Mouse (Mus musculus) C2C12 (cell line): ENCODE measurements around the gene Olig1.

Source experiments
- CTCF ChIP-seq: IDR thresholded peaks from one replicate; pipeline ENCODE4 v1.5.1; 2011; ENCODE audit not compliant: control insufficient read depth, insufficient read depth, insufficient read length
- USF1 ChIP-seq: IDR thresholded peaks from one replicate; pipeline ENCODE4 v1.6.1; 2011; ENCODE audit warnings: low read depth, mild to moderate bottlenecking, control low read depth, moderate library complexity

- TF ChIP-seq CTCF (no peak), USF1 (no peak)
Measured at GRCm38 (mm10) chr16:91280516-91280915, 10.9 kb downstream of the Olig1 start.
